Mouse (Mus musculus) heart, adult 2 months (tissue): Measurements from ENCODE around the gene Arhgap11a. TPM values are rescaled to one million over a fixed set of nuclear protein-coding genes. Genes with fewer than 3 reads are reported as not detected.
A peak's percentile ranks its signal among the peaks of the same experiment; 100 is the strongest.

Experiments
- DNase-seq, 2 experiments: peaks; one replicate each; pipeline ENCODE4 v3.0.0; 2021
- H3K27ac ChIP-seq: fragments of 200-600 bp; 2 replicates; pipeline ENCODE4 v1.8.1; 2022
- H3K27me3 ChIP-seq: fragments of 200-500 bp; 2 replicates; pipeline ENCODE4 v1.6.1; 2012; ENCODE audit warnings: mild to moderate bottlenecking, low read length, inconsistent platforms, mixed read lengths; ENCODE audit not compliant: control insufficient read depth, insufficient read depth
- H3K36me3 ChIP-seq: fragments of 200-500 bp; 2 replicates; pipeline ENCODE4 v1.6.1; 2012; ENCODE audit warnings: low read length, inconsistent platforms; ENCODE audit not compliant: control insufficient read depth, insufficient read depth
- H3K4me1 ChIP-seq: fragments of 200-500 bp; 2 replicates; pipeline ENCODE4 v1.6.1; 2011; ENCODE audit warnings: low read length; ENCODE audit not compliant: control insufficient read depth, insufficient read depth
- H3K4me3 ChIP-seq: fragments of 200-600 bp; 2 replicates; pipeline ENCODE4 v1.8.1; 2022
- H3K79me2 ChIP-seq: fragments of 200-500 bp; replicated peaks from 2 replicates; pipeline ENCODE4 v1.6.1; 2012; ENCODE audit warnings: mild to moderate bottlenecking, inconsistent platforms, low read length, moderate library complexity, mixed read lengths; ENCODE audit not compliant: control insufficient read depth, insufficient read depth
- H3K9ac ChIP-seq: fragments of 200-500 bp; 2 replicates; pipeline ENCODE4 v1.6.1; 2012; ENCODE audit warnings: low read depth, mild to moderate bottlenecking, control low read depth, inconsistent platforms, low read length, mixed read lengths
- CTCF ChIP-seq: fragments of 200-600 bp; IDR thresholded peaks from 2 replicates; pipeline ENCODE4 v1.8.1; 2022; ENCODE audit warnings: antibody characterized with exemption, mild to moderate bottlenecking, moderate library complexity
- EP300 ChIP-seq: fragments of 200-500 bp; IDR thresholded peaks from 2 replicates; pipeline ENCODE4 v1.6.1; 2011; ENCODE audit warnings: low read depth, low read length, control low read depth; ENCODE audit not compliant: insufficient read depth
- POLR2A ChIP-seq: fragments of 200-500 bp; IDR thresholded peaks from 2 replicates; pipeline ENCODE4 v1.6.1; 2011; ENCODE audit warnings: mild to moderate bottlenecking, low read depth, low read length, control low read depth; ENCODE audit not compliant: insufficient read depth
- WGBS: fragments of 180-500 bp; shearing (Covaris S2); methylation state at CpG from one replicate; pipeline ENCODE4 v1.1.7; 2018; 5-methylcytosine and 5-hydroxymethylcytosine counted together
- intact Hi-C: fragments of 180-260 bp; cut with DNase I; formaldehyde crosslinking; loops from one replicate; pipeline ENCODE4 v1.15.1; 2025
- polyA plus RNA-seq: library from polyadenylated mRNA; depleted of rRNA; stranded (reverse); fragments of >200 nt; gene quantifications from 2 replicates; pipeline ENCODE4 v1.2.3, GENCODE M21; 2012
- total RNA-seq, 2 experiments: library from RNA; stranded (reverse); gene quantifications; 2 replicates each; pipeline ENCODE4 v1.2.3; 2021

The Arhgap11a gene
- total and polyA plus RNA-seq, 3 experiments: 0.31 to 1.5 (median 1.2) TPM

DNA sequence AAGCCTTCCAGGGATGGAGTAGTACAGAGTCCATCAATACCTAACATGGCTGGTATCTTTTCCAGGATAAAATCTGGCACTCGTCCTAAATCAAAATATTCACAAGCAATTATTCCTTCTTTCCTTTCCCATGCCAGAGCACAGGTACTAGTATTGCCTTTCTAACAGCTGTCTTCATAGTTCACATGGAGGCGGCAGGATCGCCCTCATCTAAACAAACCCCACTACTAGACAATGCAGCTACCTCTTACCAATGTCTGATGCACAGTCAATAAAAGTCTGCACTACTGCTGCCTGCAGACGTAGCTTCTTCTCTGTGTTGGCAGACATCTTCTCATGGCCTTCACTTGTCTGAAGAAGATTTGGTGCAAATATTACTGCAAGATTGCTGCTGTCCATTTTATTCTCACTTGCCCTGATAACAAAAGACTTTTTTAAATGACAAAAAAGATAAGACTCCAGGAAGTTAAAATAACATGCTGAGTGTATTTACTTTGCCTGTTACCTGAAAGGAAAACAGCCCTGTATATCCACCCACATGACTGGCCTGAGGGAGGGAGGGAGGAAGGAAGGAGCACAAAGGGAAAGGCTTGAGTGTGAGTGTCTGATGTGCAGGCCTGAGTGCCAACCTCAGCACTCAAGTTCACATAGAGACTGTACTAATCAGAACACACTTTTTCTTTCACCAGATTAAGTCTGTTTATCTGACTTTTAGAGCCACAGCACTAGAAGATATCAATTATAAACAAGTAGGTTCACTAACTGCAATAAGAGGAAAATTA is 6.6 kb downstream of the Arhgap11a start:
- no peak for TF ChIP-seq EP300
- TF ChIP-seq CTCF: no peak
- no peak for TF ChIP-seq POLR2A
- intact Hi-C loops: no loop called here
- H3K27me3 ChIP-seq: no peaks in the 10 kb centered on the region
- no peak overlapping the region for H3K27ac ChIP-seq
- 88% methylated on average over 4 of the region's 4 CpGs for WGBS
- no peak for DNase-seq
- H3K4me3 ChIP-seq: no peak overlapping the region
- no peak overlapping the region for H3K9ac ChIP-seq
- no peaks in the 10 kb centered on the region for H3K4me1 ChIP-seq
- H3K36me3 ChIP-seq: no peaks in the 10 kb centered on the region
- H3K79me2 ChIP-seq: no peaks in the 10 kb centered on the region

- H3K4me3 ChIP-seq: no peak overlapping the region
- intact Hi-C loops: no loop called here
- no peaks in the 10 kb centered on the region for H3K36me3 ChIP-seq
- no peak overlapping the region for H3K9ac ChIP-seq
- H3K79me2 ChIP-seq: no peaks in the 10 kb centered on the region
- no peak for DNase-seq
- no peaks in the 10 kb centered on the region for H3K27me3 ChIP-seq
- WGBS: 79% methylated on average over 4 of the region's 4 CpGs
- no peaks in the 10 kb centered on the region for H3K4me1 ChIP-seq
- TF ChIP-seq EP300 (no peak), CTCF (no peak), POLR2A (no peak)
- no peak overlapping the region for H3K27ac ChIP-seq
Measured at GRCm38 (mm10) chr2:113839488-113839887, 9.0 kb downstream of the Arhgap11a start.

DNA sequence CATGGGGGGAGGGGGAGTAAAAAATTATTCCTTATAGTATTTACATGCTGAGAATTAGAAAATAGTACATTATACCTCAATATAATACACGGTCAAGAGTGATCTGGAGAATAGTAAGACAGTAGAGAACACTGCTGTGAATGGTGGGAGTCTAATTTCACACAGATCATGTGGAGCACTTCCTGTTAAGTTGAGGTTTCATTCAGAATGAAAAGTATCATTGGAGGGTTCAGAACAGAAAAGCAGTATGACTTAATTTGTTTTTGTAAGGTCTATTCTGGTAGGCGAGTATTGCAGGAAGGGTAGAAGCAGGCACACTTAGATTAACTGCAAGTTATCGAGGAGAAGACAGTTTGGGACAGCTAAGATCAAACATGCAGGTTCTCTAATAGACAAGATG is 13.2 kb downstream of the Arhgap11a start:
- H3K4me1 ChIP-seq: no peaks in the 10 kb centered on the region
- WGBS: 79% methylated on average over 3 of the region's 3 CpGs
- no peak for DNase-seq
- H3K4me3 ChIP-seq: no peak overlapping the region
- H3K79me2 ChIP-seq: no peaks in the 10 kb centered on the region
- intact Hi-C loops: no loop called here
- H3K36me3 ChIP-seq: no peaks in the 10 kb centered on the region
- H3K27ac ChIP-seq: no peak overlapping the region
- H3K9ac ChIP-seq: no peak overlapping the region
- no peaks in the 10 kb centered on the region for H3K27me3 ChIP-seq
- no peak for TF ChIP-seq CTCF
- no peak for TF ChIP-seq POLR2A

DNA sequence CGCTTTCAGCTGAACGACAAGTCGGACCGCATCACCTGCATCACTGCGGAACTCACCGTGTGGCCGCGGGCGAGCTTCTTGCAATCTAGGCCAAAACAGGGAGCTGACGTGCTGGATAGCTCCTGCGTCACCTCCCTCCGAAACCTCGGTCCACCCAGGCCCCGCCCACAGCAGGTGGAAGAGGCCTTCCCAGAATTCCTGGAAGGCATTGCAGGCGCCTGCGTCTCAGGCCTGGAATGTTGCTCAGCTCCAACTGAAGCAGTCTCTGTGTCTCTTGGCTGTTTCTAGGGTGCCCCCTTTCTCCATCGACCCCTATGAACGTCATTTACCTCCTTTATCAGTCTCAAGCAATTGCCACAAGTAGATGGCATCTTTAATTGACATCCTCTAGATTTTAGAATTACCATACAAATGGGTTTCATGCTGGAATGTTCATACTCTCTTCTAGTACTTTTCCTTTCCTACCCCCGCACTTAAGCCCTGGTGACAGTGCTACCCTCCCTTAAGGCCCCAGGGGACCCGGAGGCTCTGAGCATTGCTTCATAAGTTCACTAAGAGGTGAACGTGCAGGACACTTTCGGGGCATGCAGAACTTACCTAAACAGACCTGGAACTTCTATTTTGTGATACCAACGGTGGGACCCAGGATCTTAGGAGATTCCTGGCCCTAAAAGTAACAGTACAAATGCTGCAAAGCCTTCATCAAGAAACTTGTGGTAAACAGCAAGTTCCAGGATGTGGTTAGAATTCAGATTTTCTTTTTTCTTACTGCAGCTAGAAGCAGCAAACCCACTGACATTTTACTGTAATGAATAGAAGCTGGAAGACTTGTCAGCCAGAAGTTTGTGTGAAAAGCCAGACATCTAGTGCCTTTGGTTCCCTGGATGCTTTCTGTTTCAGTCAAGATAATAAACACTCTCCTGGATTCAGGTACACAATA is 19.2 kb downstream of the Arhgap11a start, which contains the start of gene Scg5:
Gene Scg5, minus strand, starts transcription at position 179 of the 940 bp plus-strand sequence.
- Histone ChIP-seq H3K36me3 (no peaks in the 10 kb centered on the region), H3K79me2 (no peaks in the 10 kb centered on the region), H3K4me3 (no peak within 1 kb of the TSS), H3K27me3 (no peaks in the 10 kb centered on the region), H3K9ac (0 out of 2 replicates have a peak within 1 kb of the TSS, but pooled peaks have one; percentile 32), H3K27ac (no peak within 1 kb of the TSS), H3K4me1 (no peaks in the 10 kb centered on the region)
- TF ChIP-seq EP300: no peak
- no peak for TF ChIP-seq POLR2A
- TF ChIP-seq CTCF: no peak
- intact Hi-C loops: no loop called here
- 22% methylated on average over 23 of the region's 23 CpGs for WGBS
- peak in 1 of 2 experiments; percentile 27 for DNase-seq

DNA sequence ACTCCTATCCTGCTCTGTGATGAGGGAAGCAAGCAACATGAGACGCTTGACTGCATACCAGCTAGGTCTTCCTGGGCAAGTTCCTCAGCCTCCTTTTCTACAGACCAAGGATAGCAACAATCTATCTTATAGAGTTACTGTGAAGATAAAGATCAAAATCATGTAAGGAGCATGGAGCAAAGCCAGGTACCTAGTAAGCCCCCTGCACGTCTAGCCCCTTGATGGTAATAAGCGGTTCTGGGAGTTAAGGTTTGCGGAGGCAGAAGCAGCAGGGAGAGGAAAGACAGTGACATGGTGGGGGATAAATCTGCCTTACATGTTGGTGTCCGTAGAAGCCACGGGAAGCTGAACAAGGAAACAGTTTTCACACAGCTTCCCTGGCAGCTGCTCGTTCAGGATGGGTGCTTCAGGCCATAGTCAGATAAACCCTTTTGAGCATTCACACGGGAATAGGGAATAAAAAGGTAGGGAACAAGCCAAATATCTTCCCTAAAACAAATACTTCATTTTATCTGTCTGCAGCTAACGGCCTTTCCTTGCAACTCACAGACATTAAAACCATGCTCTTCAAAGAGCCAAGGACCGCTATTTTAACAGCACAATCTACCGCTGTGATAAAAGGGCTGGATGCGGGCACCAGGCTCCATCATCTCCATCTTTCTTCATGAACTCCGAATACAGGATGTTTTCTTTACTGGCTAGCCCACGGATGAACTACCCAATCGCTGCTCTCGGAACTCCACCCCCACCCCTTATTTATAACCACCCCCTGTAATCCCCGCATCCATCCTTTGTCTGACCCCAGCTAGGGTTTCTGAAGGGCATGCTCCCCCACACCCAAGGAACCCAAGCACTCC is 20.1 kb downstream of the Arhgap11a start:
- no peaks in the 10 kb centered on the region for H3K4me1 ChIP-seq
- 0 out of 2 replicates have a peak overlapping the region, but pooled peaks have one; percentile 32 for H3K9ac ChIP-seq
- H3K27me3 ChIP-seq: no peaks in the 10 kb centered on the region
- intact Hi-C loops: no loop called here
- 31% methylated on average over 17 of the region's 17 CpGs for WGBS
- H3K79me2 ChIP-seq: no peaks in the 10 kb centered on the region
- TF ChIP-seq POLR2A: no peak
- no peak for TF ChIP-seq CTCF
- no peak for TF ChIP-seq EP300
- no peaks in the 10 kb centered on the region for H3K36me3 ChIP-seq
- H3K4me3 ChIP-seq: no peak overlapping the region
- no peak overlapping the region for H3K27ac ChIP-seq
- DNase-seq: no peak
